Mouse (Mus musculus) ES-Bruce4 (cell line): ENCODE results near the gene Olfr615. TPM values are rescaled to one million over a fixed set of nuclear protein-coding genes. Genes with fewer than 3 reads are reported as not detected.

ENCODE experiments used
- H3K27ac ChIP-seq: 2 replicates; pipeline ENCODE4 v1.5.1; 2012; ENCODE audit warnings: low read length, inconsistent platforms; ENCODE audit not compliant: insufficient read depth
- H3K27me3 ChIP-seq: 2 replicates; pipeline ENCODE4 v1.6.1; 2012; ENCODE audit warnings: mild to moderate bottlenecking, low read length, inconsistent platforms; ENCODE audit not compliant: control insufficient read depth, poor library complexity, insufficient read depth, severe bottlenecking
- H3K36me3 ChIP-seq: 2 replicates; pipeline ENCODE4 v1.6.1; 2012; ENCODE audit warnings: inconsistent platforms, mild to moderate bottlenecking, low read length, moderate library complexity; ENCODE audit not compliant: control insufficient read depth, poor library complexity, insufficient read depth, severe bottlenecking
- H3K4me1 ChIP-seq: one replicate; pipeline ENCODE4 v1.8.1; 2011; ENCODE audit warnings: low read length; ENCODE audit not compliant: control insufficient read depth, insufficient read depth
- H3K4me3 ChIP-seq: 2 replicates; pipeline ENCODE4 v1.5.1; 2011; ENCODE audit warnings: low read depth, mild to moderate bottlenecking, low read length
- H3K9ac ChIP-seq: 2 replicates; pipeline ENCODE4 v1.6.1; 2012; ENCODE audit warnings: low read depth, mild to moderate bottlenecking, inconsistent platforms; ENCODE audit not compliant: poor library complexity, severe bottlenecking
- H3K9me3 ChIP-seq: replicated peaks from 2 replicates; pipeline ENCODE4 v1.6.1; 2012; ENCODE audit warnings: mild to moderate bottlenecking, low read length, inconsistent platforms; ENCODE audit not compliant: control insufficient read depth, poor library complexity, insufficient read depth, severe bottlenecking
- CTCF ChIP-seq: IDR thresholded peaks from one replicate; pipeline ENCODE4 v1.8.1; 2011; ENCODE audit warnings: low read depth, low read length
- EP300 ChIP-seq: IDR thresholded peaks from 2 replicates; pipeline ENCODE4 v1.6.1; 2011; ENCODE audit warnings: low read depth, low read length; ENCODE audit not compliant: insufficient read depth
- POLR2A ChIP-seq: IDR thresholded peaks from one replicate; pipeline ENCODE4 v1.8.1; 2011; ENCODE audit warnings: low read length; ENCODE audit not compliant: insufficient read depth
- polyA plus RNA-seq: library from polyadenylated mRNA; stranded (reverse); fragments of >200 nt; gene quantifications from 2 replicates; pipeline ENCODE4 v1.2.4, GENCODE M21; 2011; ENCODE audit warnings: low read depth; ENCODE audit not compliant: missing spikeins, insufficient read depth, insufficient read length

The Olfr615 gene
- polyA plus RNA-seq, 1 experiment, result not detected

GRCm38 (mm10) chr7:103572761-103573160 is 16.9 kb downstream of the Olfr615 start, which contains the start of gene Olfr617:
Olfr617 (plus strand) TSS chr7:103573061.
- H3K4me3 ChIP-seq, result no peak within 1 kb of the TSS
- H3K27me3 ChIP-seq, result no peaks in the 10 kb centered on the region
- no peak within 1 kb of the TSS for H3K27ac ChIP-seq
- no peaks in the 10 kb centered on the region for H3K36me3 ChIP-seq
- H3K9ac ChIP-seq, result no peak within 1 kb of the TSS
- H3K9me3 ChIP-seq, result no peaks in the 10 kb centered on the region
- H3K4me1 ChIP-seq, result no peaks in the 10 kb centered on the region
- no peak for TF ChIP-seq EP300
- TF ChIP-seq POLR2A, result no peak
- no peak for TF ChIP-seq CTCF

- no peak within 1 kb of the TSS for H3K9ac ChIP-seq
- H3K4me3 ChIP-seq, result no peak within 1 kb of the TSS
- H3K27ac ChIP-seq, result no peak within 1 kb of the TSS
- TF ChIP-seq EP300 (no peak), POLR2A (no peak), CTCF (no peak)
- H3K9me3 ChIP-seq, result no peaks in the 10 kb centered on the region
- no peaks in the 10 kb centered on the region for H3K4me1 ChIP-seq
- no peaks in the 10 kb centered on the region for H3K27me3 ChIP-seq
- H3K36me3 ChIP-seq, result no peaks in the 10 kb centered on the region
Measured at GRCm38 (mm10) chr7:103589803-103590202, 33.9 kb downstream of the Olfr615 start, which contains the start of gene Olfr618. Olfr618 (plus strand) TSS chr7:103590103.

GRCm38 (mm10) chr7:103600275-103600674 is 44.4 kb downstream of the Olfr615 start, which contains the start of gene Olfr619:
Olfr619 (plus strand) TSS chr7:103600575.
- Histone ChIP-seq H3K27me3 (no peaks in the 10 kb centered on the region), H3K9me3 (no peaks in the 10 kb centered on the region), H3K27ac (no peak within 1 kb of the TSS), H3K4me1 (no peaks in the 10 kb centered on the region), H3K4me3 (no peak within 1 kb of the TSS), H3K9ac (no peak within 1 kb of the TSS), H3K36me3 (no peaks in the 10 kb centered on the region)
- TF ChIP-seq CTCF (no peak), POLR2A (no peak), EP300 (no peak)

DNA sequence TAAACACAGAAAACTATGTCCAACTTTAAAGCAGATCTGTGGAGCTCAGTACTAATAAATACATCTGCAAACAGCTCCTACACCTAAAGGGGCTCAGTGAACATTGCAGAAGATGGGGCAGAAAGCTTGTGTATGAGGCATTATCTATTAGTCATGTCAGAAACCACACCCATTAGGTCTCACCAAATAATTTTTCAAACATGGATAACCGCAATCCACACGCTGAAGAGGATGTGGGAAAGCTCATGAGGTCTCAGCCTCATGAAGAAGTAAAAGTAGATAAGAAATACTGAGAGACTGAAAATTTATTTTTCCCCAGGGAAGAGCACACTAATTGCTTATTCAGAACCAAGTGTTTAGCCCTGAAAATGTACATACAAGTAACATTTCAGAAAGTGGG is 51.5 kb downstream of the Olfr615 start:
- H3K27ac ChIP-seq, result no peak overlapping the region
- no peaks in the 10 kb centered on the region for H3K9me3 ChIP-seq
- no peak overlapping the region for H3K4me3 ChIP-seq
- H3K4me1 ChIP-seq, result no peaks in the 10 kb centered on the region
- no peaks in the 10 kb centered on the region for H3K27me3 ChIP-seq
- no peak for TF ChIP-seq CTCF
- no peak for TF ChIP-seq EP300
- no peak for TF ChIP-seq POLR2A
- no peak overlapping the region for H3K9ac ChIP-seq
- no peaks in the 10 kb centered on the region for H3K36me3 ChIP-seq

GRCm38 (mm10) chr7:103612434-103612833 is 56.6 kb downstream of the Olfr615 start, which contains the start of gene Olfr620:
Olfr620 (minus strand) TSS chr7:103612534.
- H3K27ac ChIP-seq, result no peak within 1 kb of the TSS
- TF ChIP-seq EP300 (no peak), CTCF (no peak), POLR2A (no peak)
- no peak within 1 kb of the TSS for H3K9ac ChIP-seq
- no peak within 1 kb of the TSS for H3K4me3 ChIP-seq
- H3K9me3 ChIP-seq, result peaks cover 5% of the 10 kb centered on the region
- no peaks in the 10 kb centered on the region for H3K4me1 ChIP-seq
- H3K27me3 ChIP-seq, result no peaks in the 10 kb centered on the region
- H3K36me3 ChIP-seq, result no peaks in the 10 kb centered on the region

Other genes with a start within 250 kb of the Olfr615 start
- gene Olfr597, start 239.8 kb upstream of the Olfr615 start, polyA plus RNA-seq, result not detected in 2 replicates
- not detected in 2 replicates for gene Olfr598, start 232.5 kb upstream of the Olfr615 start, polyA plus RNA-seq
- not detected in 2 replicates for gene Olfr599, start 220.2 kb upstream of the Olfr615 start, polyA plus RNA-seq
- gene Olfr600, start 206.4 kb upstream of the Olfr615 start, polyA plus RNA-seq, result not detected in 2 replicates
- not detected in 2 replicates for gene Olfr601, start 193.4 kb upstream of the Olfr615 start, polyA plus RNA-seq
- not detected in 2 replicates for gene Olfr603, start 169.9 kb upstream of the Olfr615 start, polyA plus RNA-seq
- gene Usp17lc, start 141.0 kb upstream of the Olfr615 start, polyA plus RNA-seq, result not detected in 2 replicates
- gene Olfr605, start 110.6 kb upstream of the Olfr615 start, polyA plus RNA-seq, result not detected in 2 replicates
- not detected in 2 replicates for gene Olfr606, start 107.0 kb upstream of the Olfr615 start, polyA plus RNA-seq
- 0.13 TPM in 1 of 2 replicates, not detected in the other for gene Olfr607, start 91.9 kb upstream of the Olfr615 start, polyA plus RNA-seq
- not detected in 2 replicates for gene Olfr608, start 86.2 kb upstream of the Olfr615 start, polyA plus RNA-seq
- not detected in 2 replicates for gene Olfr609, start 58.0 kb upstream of the Olfr615 start, polyA plus RNA-seq
- gene Olfr610, start 44.0 kb upstream of the Olfr615 start, polyA plus RNA-seq, result not detected in 2 replicates
- gene Olfr611, start 35.2 kb upstream of the Olfr615 start, polyA plus RNA-seq, result not detected in 2 replicates
- gene Olfr612, start 13.4 kb upstream of the Olfr615 start, polyA plus RNA-seq, result not detected in 2 replicates
- not detected in 2 replicates for gene Olfr613, start 8.0 kb upstream of the Olfr615 start, polyA plus RNA-seq
- not detected in 2 replicates for gene Olfr616, start 13.1 kb downstream of the Olfr615 start, polyA plus RNA-seq
- gene Olfr617, start 17.0 kb downstream of the Olfr615 start, polyA plus RNA-seq, result not detected in 2 replicates
- not detected in 2 replicates for gene Olfr618, start 34.0 kb downstream of the Olfr615 start, polyA plus RNA-seq
- not detected in 2 replicates for gene Olfr619, start 44.5 kb downstream of the Olfr615 start, polyA plus RNA-seq
- not detected in 2 replicates for gene Olfr620, start 56.5 kb downstream of the Olfr615 start, polyA plus RNA-seq
- not detected in 2 replicates for gene Olfr622, start 86.6 kb downstream of the Olfr615 start, polyA plus RNA-seq
- not detected in 2 replicates for gene Olfr623, start 107.6 kb downstream of the Olfr615 start, polyA plus RNA-seq
- gene Olfr624, start 115.1 kb downstream of the Olfr615 start, polyA plus RNA-seq, result 0.13 TPM in 1 of 2 replicates, not detected in the other
- gene Olfr625-ps1, start 126.6 kb downstream of the Olfr615 start, polyA plus RNA-seq, result not detected in 2 replicates
- gene Olfr243, start 158.6 kb downstream of the Olfr615 start, polyA plus RNA-seq, result 0.16 TPM in 1 of 2 replicates, not detected in the other
- not detected in 2 replicates for gene Olfr628, start 174.3 kb downstream of the Olfr615 start, polyA plus RNA-seq
- gene Olfr629, start 188.9 kb downstream of the Olfr615 start, polyA plus RNA-seq, result not detected in 2 replicates
- gene Olfr630, start 201.3 kb downstream of the Olfr615 start, polyA plus RNA-seq, result not detected in 2 replicates
- gene Olfr69, start 215.5 kb downstream of the Olfr615 start, polyA plus RNA-seq, result not detected in 2 replicates
- gene Olfr68, start 223.6 kb downstream of the Olfr615 start, polyA plus RNA-seq, result not detected in 2 replicates
- not detected in 2 replicates for gene Olfr67, start 235.7 kb downstream of the Olfr615 start, polyA plus RNA-seq